Mouse (Mus musculus) C2C12 (cell line): Measurements from ENCODE around the gene Cryba4. TPM values are rescaled to one million over a fixed set of nuclear protein-coding genes. Genes with fewer than 3 reads are reported as not detected.
A peak's percentile ranks its signal among the peaks of the same experiment; 100 is the strongest.

ENCODE experiments used
- H3K27me3 ChIP-seq: one replicate; pipeline ENCODE4 v1.6.1; 2011; ENCODE audit not compliant: control insufficient read depth, insufficient read depth, insufficient read length
- H3K36me3 ChIP-seq: one replicate; pipeline ENCODE4 v1.6.1; 2011; ENCODE audit not compliant: control insufficient read depth, insufficient read depth
- H3K4me3 ChIP-seq: one replicate; pipeline ENCODE4 v1.5.1; 2011; ENCODE audit warnings: mild to moderate bottlenecking, control low read depth; ENCODE audit not compliant: poor library complexity, insufficient read depth, severe bottlenecking
- H3K79me2 ChIP-seq: one replicate; pipeline ENCODE4 v1.6.1; 2011; ENCODE audit not compliant: control insufficient read depth, insufficient read depth
- H3K79me3 ChIP-seq: one replicate; pipeline ENCODE4 v1.6.1; 2011; ENCODE audit warnings: low read depth, control low read depth
- H3ac ChIP-seq: one replicate; pipeline ENCODE3; 2011; ENCODE audit warnings: low read depth; ENCODE audit not compliant: control insufficient read depth, insufficient read length
- CEBPB ChIP-seq: IDR thresholded peaks from one replicate; pipeline ENCODE4 v1.6.1; 2011; ENCODE audit warnings: low read depth, mild to moderate bottlenecking, control low read depth, moderate library complexity
- CTCF ChIP-seq: IDR thresholded peaks from one replicate; pipeline ENCODE4 v1.5.1; 2011; ENCODE audit not compliant: control insufficient read depth, insufficient read depth, insufficient read length
- FOSL1 ChIP-seq: IDR thresholded peaks from one replicate; pipeline ENCODE4 v1.8.0; 2011; ENCODE audit warnings: mild to moderate bottlenecking, low read length; ENCODE audit not compliant: poor library complexity, insufficient read depth, severe bottlenecking
- MAX ChIP-seq: IDR thresholded peaks from one replicate; pipeline ENCODE4 v1.6.1; 2011; ENCODE audit warnings: mild to moderate bottlenecking, control low read depth
- MYOD1 ChIP-seq: IDR thresholded peaks from one replicate; pipeline ENCODE4 v1.6.1; 2011; ENCODE audit warnings: low read depth; ENCODE audit not compliant: control insufficient read depth, insufficient read length
- MYOG ChIP-seq: IDR thresholded peaks from one replicate; pipeline ENCODE4 v1.6.1; 2011; ENCODE audit not compliant: control insufficient read depth, insufficient read length; ENCODE audit errors: extremely low read depth
- USF1 ChIP-seq: IDR thresholded peaks from one replicate; pipeline ENCODE4 v1.6.1; 2011; ENCODE audit warnings: low read depth, mild to moderate bottlenecking, control low read depth, moderate library complexity
- polyA plus RNA-seq: library from polyadenylated mRNA; unstranded; fragments of >200 nt; fragmentation: generic; extraction: Trizol; gene quantifications from one replicate; pipeline ENCODE4 v1.2.1, GENCODE M21; 2012; ENCODE audit warnings: missing spikeins

Cryba4 gene
- polyA plus RNA-seq, 1 experiment = 1.9 TPM

DNA sequence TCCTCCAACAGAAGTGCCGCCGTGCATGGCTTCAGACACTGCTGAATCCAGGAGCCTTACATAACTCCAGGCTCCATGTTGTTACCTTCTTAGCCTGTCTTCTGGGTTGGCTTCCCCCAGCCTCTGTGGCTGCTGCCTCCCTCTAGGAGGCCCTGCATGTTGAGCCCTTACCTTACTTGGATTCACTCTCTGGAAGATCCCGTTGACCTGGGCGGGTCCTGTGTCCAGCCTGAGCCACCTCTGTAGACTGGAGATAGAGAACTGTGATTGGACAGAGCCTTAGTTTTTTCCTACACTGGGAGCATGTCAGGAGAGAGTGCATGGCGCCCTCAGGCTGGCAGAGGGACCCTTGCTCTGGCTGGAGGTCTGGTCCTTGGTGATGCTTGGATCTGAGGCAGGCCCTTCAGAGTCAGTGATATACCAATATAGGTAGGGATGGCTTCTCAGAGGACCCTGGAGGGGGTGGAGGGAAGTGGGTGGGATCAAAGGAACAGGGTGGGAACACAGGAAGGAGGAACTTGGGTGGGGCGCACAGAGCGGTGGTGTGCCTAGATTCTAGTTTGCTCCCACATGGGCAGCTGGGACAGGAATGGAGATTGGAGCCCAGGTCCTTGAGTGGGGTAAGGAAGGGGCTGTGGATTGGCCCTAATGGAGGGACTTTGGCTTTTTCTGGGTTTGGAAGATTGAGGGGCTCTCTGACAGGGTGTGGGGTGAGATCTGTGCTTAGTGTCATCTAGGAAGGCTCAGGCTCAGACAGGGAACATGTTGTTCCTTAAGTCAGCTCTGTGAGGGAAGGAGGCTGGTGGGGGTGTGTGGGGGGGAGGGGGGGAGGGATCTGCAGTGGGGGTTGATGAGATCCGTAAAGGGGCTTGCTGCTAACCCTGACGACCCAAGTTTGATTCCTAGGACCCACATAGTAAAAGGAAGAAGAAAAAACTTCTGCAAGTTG lies 36.1 kb upstream of the Cryba4 start:
- H3K27me3 ChIP-seq = no peaks in the 10 kb centered on the region
- no peak overlapping the region for H3K4me3 ChIP-seq
- H3ac ChIP-seq = no peak overlapping the region
- peaks cover 98% of the 10 kb centered on the region for H3K79me3 ChIP-seq
- peaks cover 100% of the 10 kb centered on the region for H3K79me2 ChIP-seq
- H3K36me3 ChIP-seq = peaks cover 36% of the 10 kb centered on the region
- TF ChIP-seq USF1 = no peak
- no peak for TF ChIP-seq MAX
- TF ChIP-seq CTCF = no peak
- no peak for TF ChIP-seq MYOD1
- TF ChIP-seq FOSL1 = no peak
- no peak for TF ChIP-seq MYOG
- TF ChIP-seq CEBPB = no peak

- H3K79me3 ChIP-seq = peaks cover 99% of the 10 kb centered on the region
Measured at GRCm38 (mm10) chr5:112287652-112288051, 35.3 kb upstream of the Cryba4 start.

GRCm38 (mm10) chr5:112286984-112287641 lies 34.8 kb upstream of the Cryba4 start:
- Histone ChIP-seq H3K4me3 (no peak overlapping the region), H3ac (no peak overlapping the region), H3K36me3 (peaks cover 44% of the 10 kb centered on the region), H3K79me2 (peaks cover 100% of the 10 kb centered on the region), H3K27me3 (no peaks in the 10 kb centered on the region), H3K79me3 (peaks cover 99% of the 10 kb centered on the region)
- TF ChIP-seq MYOD1 (no peak), CTCF (no peak), FOSL1 (no peak), CEBPB (no peak), MYOG (no peak), USF1 (no peak)

More at GRCm38 (mm10) chr5:112287652-112288051, 35.3 kb upstream of the Cryba4 start:
- Histone ChIP-seq H3ac (no peak overlapping the region), H3K36me3 (peaks cover 44% of the 10 kb centered on the region), H3K27me3 (no peaks in the 10 kb centered on the region), H3K79me2 (peaks cover 100% of the 10 kb centered on the region), H3K4me3 (no peak overlapping the region)
- TF ChIP-seq MYOD1 (peak; percentile 91), CTCF (no peak)

DNA sequence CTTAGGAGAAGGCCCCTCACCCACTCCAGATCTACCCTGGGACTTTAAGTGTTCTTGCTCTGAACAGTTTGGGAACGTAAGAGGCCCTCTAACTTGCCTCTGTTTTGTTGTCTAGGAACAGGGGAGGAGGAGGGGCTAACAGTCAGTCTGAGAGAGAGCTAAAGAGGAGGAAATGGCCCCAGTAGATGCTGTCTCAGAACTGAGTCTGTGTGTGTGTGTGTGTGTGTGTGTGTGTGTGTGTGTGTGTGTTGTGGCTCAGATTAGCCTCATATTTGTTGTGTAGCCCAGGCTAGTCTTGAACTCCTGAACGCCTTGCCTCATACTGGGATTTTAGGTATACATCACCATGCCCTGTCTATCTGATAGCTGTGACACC lies 34.3 kb upstream of the Cryba4 start:
- Histone ChIP-seq H3K4me3 (no peak overlapping the region), H3K79me2 (peaks cover 100% of the 10 kb centered on the region), H3ac (no peak overlapping the region), H3K36me3 (peaks cover 39% of the 10 kb centered on the region), H3K27me3 (no peaks in the 10 kb centered on the region), H3K79me3 (peaks cover 99% of the 10 kb centered on the region)
- TF ChIP-seq FOSL1 = no peak
- TF ChIP-seq USF1 = no peak
- TF ChIP-seq MAX = no peak
- TF ChIP-seq CEBPB = no peak
- no peak for TF ChIP-seq CTCF
- TF ChIP-seq MYOD1 = no peak
- TF ChIP-seq MYOG = no peak

DNA sequence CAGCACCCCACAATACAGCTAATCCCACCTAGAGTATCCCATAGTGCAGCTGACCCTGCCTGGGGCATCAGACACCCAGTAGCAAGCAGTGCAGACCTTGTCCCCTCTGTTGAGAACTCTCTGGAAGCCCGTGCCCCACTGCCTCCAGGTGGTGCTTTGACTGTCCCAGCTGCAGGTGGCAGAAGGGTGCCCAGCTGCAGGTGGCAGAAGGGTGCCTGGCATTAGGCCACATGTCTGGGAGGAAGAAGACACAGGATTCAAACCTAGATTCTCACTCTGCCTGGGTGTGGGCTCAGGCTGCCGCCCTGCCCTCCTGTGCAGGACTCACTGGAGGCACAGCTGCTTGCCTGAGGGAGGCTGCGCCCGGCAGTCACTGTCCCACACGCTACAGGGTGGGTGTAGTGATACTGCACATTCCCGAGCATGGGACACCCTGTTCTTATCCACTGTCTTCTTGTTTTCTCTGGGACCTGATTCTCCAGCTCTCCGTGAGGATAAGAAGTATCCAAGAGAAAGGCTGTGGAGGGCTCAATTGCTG lies 33.3 kb upstream of the Cryba4 start:
- no peak for TF ChIP-seq CTCF
- TF ChIP-seq CEBPB = no peak
- no peak for TF ChIP-seq USF1
- no peak for TF ChIP-seq MYOD1
- no peak for TF ChIP-seq MAX
- no peak for TF ChIP-seq MYOG
- no peak for TF ChIP-seq FOSL1
- Histone ChIP-seq H3K36me3 (peaks cover 38% of the 10 kb centered on the region), H3K27me3 (no peaks in the 10 kb centered on the region), H3K79me2 (peaks cover 100% of the 10 kb centered on the region), H3K4me3 (no peak overlapping the region), H3K79me3 (peaks cover 99% of the 10 kb centered on the region), H3ac (no peak overlapping the region)

GRCm38 (mm10) chr5:112284203-112284582 lies 31.9 kb upstream of the Cryba4 start:
- no peak overlapping the region for H3ac ChIP-seq
- H3K27me3 ChIP-seq = no peaks in the 10 kb centered on the region
- peaks cover 100% of the 10 kb centered on the region for H3K79me2 ChIP-seq
- H3K4me3 ChIP-seq = no peak overlapping the region
- H3K79me3 ChIP-seq = peaks cover 95% of the 10 kb centered on the region
- H3K36me3 ChIP-seq = peaks cover 36% of the 10 kb centered on the region
- TF ChIP-seq FOSL1 = no peak
- TF ChIP-seq MAX = no peak
- TF ChIP-seq USF1 = no peak
- TF ChIP-seq MYOD1 = no peak
- TF ChIP-seq CEBPB = no peak
- no peak for TF ChIP-seq CTCF
- no peak for TF ChIP-seq MYOG
